In the genomic region with DNA sequence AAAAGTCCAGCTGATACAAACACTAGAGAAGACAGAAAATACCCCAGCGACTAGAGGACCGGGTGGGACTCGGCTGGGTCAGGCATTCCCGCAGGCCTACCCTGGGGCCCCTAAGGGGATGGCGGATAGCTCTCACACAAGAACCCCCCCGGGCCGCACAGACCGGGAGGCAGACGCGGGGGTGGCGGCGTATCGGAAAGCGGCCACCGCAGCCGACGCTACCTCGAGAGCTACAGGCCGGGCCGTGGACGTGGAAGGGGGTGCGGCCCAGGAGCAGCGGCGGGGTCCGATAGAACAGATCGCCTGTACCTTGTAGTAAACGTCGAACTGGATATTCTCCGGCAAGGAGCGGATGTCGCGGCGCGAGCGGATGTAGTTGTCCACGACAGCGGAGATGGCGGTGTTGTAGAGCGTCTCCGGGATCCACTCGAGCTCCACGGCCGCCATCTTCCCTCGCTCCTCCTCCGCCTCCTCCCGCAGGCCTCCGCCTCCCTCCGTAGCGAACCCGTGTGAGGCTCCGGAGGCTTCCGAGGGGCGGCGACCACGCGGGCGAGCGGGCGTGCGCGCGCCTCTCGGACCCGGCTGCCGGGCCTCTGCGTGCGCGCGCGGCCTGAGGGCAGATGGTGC, we compare ENCODE assay signal across 1 mouse cellular context.
TF ChIP-seq lines count a peak whose summit lies in the region.

No protein-coding gene starts in this region.

TF ChIP-seq in myocyte, 11 proteins besides CTCF, POLR2A, EP300 and RAD21 (continued from another document):
- TF ChIP-seq MYOG (IDR thresholded peaks at IDR 0.05; ENCODE audit: control insufficient read depth in 1 of 3, insufficient read depth in 1 of 3, insufficient read length in 2 of 3, low read depth in 2 of 3) = no peak
- TF ChIP-seq POLR2AphosphoS2 (IDR thresholded peaks at IDR 0.05; ENCODE audit: insufficient read length, low read depth) = no peak
- TF ChIP-seq CEBPB (IDR thresholded peaks at IDR 0.05; ENCODE audit: insufficient read depth, poor library complexity, severe bottlenecking) = no peak
TF ChIP-seq in myocyte: peak in this region for 0.
